Mouse (Mus musculus) CH12.LX (cell line): ENCODE measurements around the gene Ttc33.

Source experiments
- CHD1 ChIP-seq: IDR thresholded peaks from 2 replicates; pipeline ENCODE4 v1.6.1; 2012; ENCODE audit warnings: low read depth, low read length, improper control_type of control experiment, inconsistent platforms
- CHD2 ChIP-seq: IDR thresholded peaks from 2 replicates; pipeline ENCODE4 v1.6.1; 2011; ENCODE audit warnings: low read length, improper control_type of control experiment
- EP300 ChIP-seq: IDR thresholded peaks from 2 replicates; pipeline ENCODE4 v1.6.1; 2011; ENCODE audit warnings: low read length, improper control_type of control experiment
- GABPA ChIP-seq: IDR thresholded peaks from 2 replicates; pipeline ENCODE4 v1.6.1; 2012; ENCODE audit warnings: low read depth, low read length, improper control_type of control experiment, inconsistent platforms; ENCODE audit not compliant: insufficient replicate concordance
- MAFK ChIP-seq: IDR thresholded peaks from 2 replicates; pipeline ENCODE4 v1.6.1; 2011; ENCODE audit warnings: low read length, improper control_type of control experiment; ENCODE audit not compliant: insufficient replicate concordance
- POLR2A ChIP-seq: IDR thresholded peaks from 2 replicates; pipeline ENCODE4 v1.6.1; 2011; ENCODE audit warnings: low read depth, mild to moderate bottlenecking, improper control_type of control experiment, low read length
- RAD21 ChIP-seq: IDR thresholded peaks from 2 replicates; pipeline ENCODE4 v1.6.1; 2011; ENCODE audit warnings: low read depth, mild to moderate bottlenecking, low read length, improper control_type of control experiment, moderate library complexity
- SMC3 ChIP-seq: IDR thresholded peaks from 2 replicates; pipeline ENCODE4 v1.6.1; 2011; ENCODE audit warnings: low read depth, low read length, improper control_type of control experiment
- USF1 ChIP-seq: IDR thresholded peaks from 2 replicates; pipeline ENCODE4 v1.6.1; 2014; ENCODE audit warnings: low read depth, mild to moderate bottlenecking, inconsistent platforms, low read length, improper control_type of control experiment

DNA sequence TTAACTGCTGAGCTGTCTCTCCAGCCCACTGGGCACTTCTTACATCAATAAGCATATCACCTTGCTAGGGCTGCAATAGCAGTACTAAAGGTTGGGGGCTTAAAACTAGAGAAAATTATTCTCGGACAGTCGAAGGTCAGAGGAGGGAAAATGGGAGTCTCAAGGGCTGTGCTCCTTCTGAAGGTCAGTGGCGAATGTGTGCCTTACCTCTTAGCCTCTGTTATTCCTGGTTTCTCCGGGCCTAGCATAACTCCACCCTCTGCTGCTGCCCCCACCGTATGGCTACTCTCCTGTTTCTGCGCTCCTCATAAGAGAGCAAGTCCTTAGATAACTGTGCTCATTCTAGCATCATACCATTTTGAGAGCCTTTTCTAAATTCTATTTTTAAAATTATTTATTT lies 33.2 kb upstream of the Ttc33 start:
- TF ChIP-seq EP300 (no peak), POLR2A (no peak), CHD2 (no peak), RAD21 (no peak), CHD1 (no peak), MAFK (no peak), SMC3 (no peak), GABPA (no peak), USF1 (no peak)
